Mouse (Mus musculus) embryo, embryonic 10 days (tissue): ENCODE measurements around the gene BC035947.
A peak's percentile ranks its signal among the peaks of the same experiment; 100 is the strongest.
"Not testable (repeated sequence)": the region's sequence is repeated elsewhere in the genome, so short reads cannot be mapped to it uniquely, and the experiment has no call there.

Source experiments
- DNase-seq: peaks from one replicate; pipeline ENCODE4 v3.0.0-alpha.2; 2015; ENCODE audit warnings: low spot score

The BC035947 gene

GRCm38 (mm10) chr1:78511621-78512160, at the start of gene BC035947:
Gene BC035947, minus strand, starts transcription at chr1:78512158.
- DNase-seq, result peak; percentile 49

- no peak for DNase-seq
Measured at GRCm38 (mm10) chr1:78554012-78554666, 42.2 kb upstream of the BC035947 start.

GRCm38 (mm10) chr1:78548961-78549360, 37.0 kb upstream of the BC035947 start:
- DNase-seq, result no peak

- no peak for DNase-seq
Measured at GRCm38 (mm10) chr1:78546258-78546657, 34.3 kb upstream of the BC035947 start.

- not testable (repeated sequence) for DNase-seq
Measured at GRCm38 (mm10) chr1:78543631-78544030, 31.7 kb upstream of the BC035947 start.

GRCm38 (mm10) chr1:78539166-78539565, 27.2 kb upstream of the BC035947 start:
- no peak for DNase-seq

GRCm38 (mm10) chr1:78538396-78538795, 26.4 kb upstream of the BC035947 start:
- DNase-seq, result no peak

- DNase-seq, result peak; percentile 53
Measured at GRCm38 (mm10) chr1:78537494-78538010, 25.6 kb upstream of the BC035947 start.

GRCm38 (mm10) chr1:78536310-78537164, 24.6 kb upstream of the BC035947 start:
- peak; percentile 82 for DNase-seq

- DNase-seq, result no peak
Measured at GRCm38 (mm10) chr1:78534428-78535150, 22.6 kb upstream of the BC035947 start.

GRCm38 (mm10) chr1:78532184-78532800, 20.3 kb upstream of the BC035947 start:
- no peak for DNase-seq

GRCm38 (mm10) chr1:78530500-78531215, 18.7 kb upstream of the BC035947 start:
- DNase-seq, result no peak

GRCm38 (mm10) chr1:78529011-78529410, 17.1 kb upstream of the BC035947 start:
- no peak for DNase-seq

- no peak for DNase-seq
Measured at GRCm38 (mm10) chr1:78528356-78528755, 16.4 kb upstream of the BC035947 start.

GRCm38 (mm10) chr1:78525189-78525886, 13.4 kb upstream of the BC035947 start:
- DNase-seq, result peak; percentile 90

GRCm38 (mm10) chr1:78518907-78519306, 6.9 kb upstream of the BC035947 start:
- no peak for DNase-seq

- no peak for DNase-seq
Measured at GRCm38 (mm10) chr1:78512756-78513155, 798 bp upstream of the BC035947 start.

- DNase-seq, result no peak
Measured at GRCm38 (mm10) chr1:78510862-78511261, 1.1 kb downstream of the BC035947 start, which contains the start of gene Mogat1. Gene Mogat1, plus strand, starts transcription at chr1:78510991.

GRCm38 (mm10) chr1:78507137-78507536, 4.8 kb downstream of the BC035947 start:
- DNase-seq, result no peak

- DNase-seq, result no peak
Measured at GRCm38 (mm10) chr1:78502527-78502926, 9.4 kb downstream of the BC035947 start.
